Mouse (Mus musculus): ENCODE measurements around the gene Rnf5. TPM values are rescaled to one million over a fixed set of nuclear protein-coding genes. Genes with fewer than 3 reads are reported as not detected.

The Rnf5 gene
- polyA plus RNA-seq, 1 experiment from 2014 or later, result 222 TPM

DNA sequence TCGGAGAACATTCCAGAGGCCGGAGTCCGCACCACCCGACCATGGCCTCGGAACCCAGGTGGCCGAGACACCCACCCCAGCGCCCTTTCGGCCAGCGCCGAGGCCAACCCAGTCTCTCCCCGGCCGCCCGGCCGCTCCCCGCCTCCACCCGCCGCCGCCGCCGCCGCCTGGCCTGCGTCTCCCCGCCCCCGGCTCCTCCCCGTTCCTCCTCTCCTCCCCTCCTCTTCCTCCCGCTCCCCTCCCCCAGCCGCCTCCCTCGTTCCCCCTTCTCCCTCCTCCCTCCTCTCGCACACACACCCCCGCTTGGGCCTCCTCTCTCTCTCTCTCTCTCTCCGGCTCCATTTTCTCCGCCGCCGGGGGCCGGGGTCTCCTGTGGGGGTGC lies 11.5 kb downstream of the Rnf5 start:
- 0% methylated on average over 27 of the region's 35 CpGs for WGBS
- no peaks in the 10 kb centered on the region for H3K9me3 ChIP-seq (replicated peaks; ENCODE audit: control insufficient read depth, low read length)
- H3K9ac ChIP-seq (ENCODE audit: low read length), result peak overlapping the region; percentile 99
- peak overlapping the region; percentile 98 for H3K27ac ChIP-seq (ENCODE audit: low read depth, low read length)
- peak overlapping the region; percentile 84 for H3K4me2 ChIP-seq (ENCODE audit: low read length)
- H3K4me3 ChIP-seq (ENCODE audit: low read depth, low read length), result peak overlapping the region; percentile 86
- H3K4me1 ChIP-seq (ENCODE audit: control insufficient read depth, insufficient read depth, low read length), result peaks cover 25% of the 10 kb centered on the region
- peaks cover 22% of the 10 kb centered on the region for H3K36me3 ChIP-seq (ENCODE audit: control insufficient read depth, insufficient read depth, low read length)
- H3K27me3 ChIP-seq (replicated peaks; ENCODE audit: control insufficient read depth, insufficient read depth, low read length), result no peaks in the 10 kb centered on the region
- ATAC-seq (peak; percentile 44), DNase-seq (ENCODE audit: low spot score) (peak; percentile 95)

DNA sequence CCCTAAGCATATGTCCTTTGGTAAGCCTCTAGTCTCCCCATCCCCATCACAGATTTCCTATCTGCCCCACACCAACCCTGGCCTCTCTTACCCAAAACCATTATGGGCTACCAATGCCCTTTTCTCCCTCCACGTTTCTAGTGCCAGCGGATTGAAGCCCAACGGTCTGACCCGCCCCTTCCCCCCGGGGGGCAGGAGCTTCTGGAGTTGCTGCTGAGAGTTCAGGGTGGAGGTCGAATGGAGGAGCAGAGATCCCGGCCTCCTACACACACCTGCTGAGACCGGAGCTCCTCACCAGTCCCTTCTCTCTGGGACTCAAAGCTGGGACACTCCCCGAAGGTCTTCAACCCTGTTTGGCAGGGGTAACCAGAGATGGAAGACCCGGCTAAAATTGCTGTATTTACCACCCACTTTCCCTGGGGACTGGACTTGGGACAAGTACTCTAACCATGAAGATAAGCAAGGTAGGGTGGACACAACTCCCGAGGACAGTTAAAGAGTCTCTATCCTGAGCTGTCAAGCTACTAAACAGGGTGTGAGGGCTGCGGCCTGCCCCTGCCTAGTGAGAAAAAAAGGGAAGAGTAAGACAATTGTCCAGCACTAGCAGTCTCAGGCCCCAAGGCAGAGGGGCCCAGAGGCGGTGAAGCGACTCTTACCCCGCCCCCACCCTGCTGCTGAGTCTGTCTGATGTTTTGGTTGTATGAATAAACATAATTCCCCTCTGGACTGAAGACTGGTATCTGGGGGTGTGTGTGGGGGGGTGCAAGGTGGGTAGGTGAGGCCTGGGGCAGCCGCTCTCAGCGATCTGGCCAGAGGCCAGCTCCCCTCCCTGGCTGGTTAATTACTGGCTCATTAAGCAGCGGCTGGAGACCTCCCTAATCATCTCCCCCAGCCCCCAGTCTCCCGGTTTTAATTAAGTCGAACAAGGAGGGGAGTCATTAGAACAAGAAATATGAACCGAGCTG lies 12.2 kb downstream of the Rnf5 start, which contains the start of gene Pbx2:
Gene Pbx2, plus strand, starts transcription at position 238 of the 965 bp plus-strand sequence.
- no peaks in the 10 kb centered on the region for H3K27me3 ChIP-seq (replicated peaks; ENCODE audit: control insufficient read depth, insufficient read depth, low read length)
- H3K27ac ChIP-seq (ENCODE audit: low read depth, low read length), result peak within 1 kb of the TSS; percentile 98
- H3K4me2 ChIP-seq (ENCODE audit: low read length), result peak within 1 kb of the TSS; percentile 84
- peak; percentile 27 for ATAC-seq
- H3K36me3 ChIP-seq (ENCODE audit: control insufficient read depth, insufficient read depth, low read length), result peaks cover 22% of the 10 kb centered on the region
- H3K9ac ChIP-seq (ENCODE audit: low read length), result peak within 1 kb of the TSS; percentile 99
- DNase-seq (ENCODE audit: low spot score), result peak; percentile 83
- H3K4me1 ChIP-seq (ENCODE audit: control insufficient read depth, insufficient read depth, low read length), result peaks cover 27% of the 10 kb centered on the region
- H3K4me3 ChIP-seq (ENCODE audit: low read depth, low read length), result peak within 1 kb of the TSS; percentile 86
- no peaks in the 10 kb centered on the region for H3K9me3 ChIP-seq (replicated peaks; ENCODE audit: control insufficient read depth, low read length)
- WGBS, result 2% methylated on average over 21 of the region's 21 CpGs

DNA sequence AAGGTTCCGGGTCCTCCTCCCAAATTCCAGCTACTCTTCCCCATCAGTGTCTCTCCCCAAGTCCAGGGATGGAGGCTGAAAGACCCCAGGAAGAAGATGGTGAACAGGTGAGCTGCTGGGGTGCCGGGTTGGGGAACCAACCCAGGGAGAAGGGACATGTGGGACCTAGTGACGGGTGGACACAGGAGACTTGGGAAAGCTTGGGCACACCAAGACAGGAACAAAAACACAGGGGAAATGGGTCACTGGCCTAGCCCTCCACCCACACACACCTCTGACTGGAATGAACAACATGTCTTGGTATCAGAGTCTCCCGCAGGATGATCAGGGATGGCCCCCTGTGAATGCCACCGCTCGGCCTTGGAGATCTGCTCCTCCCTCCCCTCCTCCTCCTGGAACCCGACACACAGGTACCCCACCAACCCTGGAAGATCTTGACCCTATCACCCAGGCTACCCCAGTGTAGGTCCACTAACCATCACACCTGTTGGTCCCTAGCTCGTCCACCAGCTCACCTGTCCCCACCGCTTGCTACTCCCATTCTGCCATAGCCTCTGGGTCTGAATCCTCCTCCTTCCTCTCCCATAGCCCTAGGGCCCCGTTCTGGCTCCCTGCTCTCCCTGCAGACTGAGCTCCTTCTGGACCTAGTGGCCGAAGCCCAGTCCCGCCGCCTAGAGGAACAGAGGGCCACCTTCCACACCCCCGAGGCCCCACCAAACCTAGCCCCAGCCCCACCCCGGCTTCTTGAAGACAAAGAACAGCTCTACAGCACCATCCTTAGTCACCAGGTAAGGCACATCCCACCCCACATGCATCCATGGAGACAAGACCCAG lies 13.1 kb downstream of the Rnf5 start:
- peak overlapping the region; percentile 84 for H3K4me2 ChIP-seq (ENCODE audit: low read length)
- no peak overlapping the region for H3K4me3 ChIP-seq (ENCODE audit: low read depth, low read length)
- ATAC-seq, result no peak
- WGBS, result 68% methylated on average over 15 of the region's 15 CpGs
- H3K9me3 ChIP-seq (replicated peaks; ENCODE audit: control insufficient read depth, low read length), result no peaks in the 10 kb centered on the region
- H3K36me3 ChIP-seq (ENCODE audit: control insufficient read depth, insufficient read depth, low read length), result peaks cover 15% of the 10 kb centered on the region
- H3K4me1 ChIP-seq (ENCODE audit: control insufficient read depth, insufficient read depth, low read length), result peaks cover 32% of the 10 kb centered on the region
- peak overlapping the region; percentile 98 for H3K27ac ChIP-seq (ENCODE audit: low read depth, low read length)
- no peaks in the 10 kb centered on the region for H3K27me3 ChIP-seq (replicated peaks; ENCODE audit: control insufficient read depth, insufficient read depth, low read length)
- no peak overlapping the region for H3K9ac ChIP-seq (ENCODE audit: low read length)
- no peak for DNase-seq (ENCODE audit: low spot score)

DNA sequence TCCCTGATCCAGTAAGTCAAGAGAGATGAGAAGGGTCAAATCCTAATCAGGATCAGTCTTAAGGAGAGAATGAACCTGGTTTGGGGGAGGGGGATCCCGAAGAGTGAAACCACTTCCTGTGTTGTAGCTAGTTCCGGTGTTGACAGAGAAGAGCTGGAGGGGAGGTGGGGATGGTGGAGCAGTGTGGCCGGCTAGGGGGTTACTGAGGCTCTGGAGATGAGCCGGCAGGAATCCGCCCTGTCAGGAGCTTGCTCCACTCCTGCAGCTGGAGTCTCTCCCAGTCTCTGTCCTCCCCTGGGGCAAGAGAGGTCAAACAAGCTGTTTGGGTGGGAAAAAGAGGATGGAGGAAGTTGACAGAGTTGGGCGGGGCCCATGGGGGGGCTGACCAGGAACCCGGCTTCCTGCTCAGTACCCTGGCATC lies 13.8 kb downstream of the Rnf5 start, which contains the start of gene Gpsm3:
Gene Gpsm3, plus strand, starts transcription at position 126 of the 421 bp plus-strand sequence.
- Histone ChIP-seq H3K9me3 (replicated peaks; ENCODE audit: control insufficient read depth, low read length) (no peaks in the 10 kb centered on the region), H3K9ac (ENCODE audit: low read length) (no peak within 1 kb of the TSS), H3K27ac (ENCODE audit: low read depth, low read length) (peak within 1 kb of the TSS; percentile 98), H3K4me2 (ENCODE audit: low read length) (peak within 1 kb of the TSS; percentile 84; the same call in 1 of the 2 replicates), H3K4me1 (ENCODE audit: control insufficient read depth, insufficient read depth, low read length) (peaks cover 31% of the 10 kb centered on the region), H3K4me3 (ENCODE audit: low read depth, low read length) (no peak within 1 kb of the TSS), H3K27me3 (replicated peaks; ENCODE audit: control insufficient read depth, insufficient read depth, low read length) (no peaks in the 10 kb centered on the region), H3K36me3 (ENCODE audit: control insufficient read depth, insufficient read depth, low read length) (peaks cover 8% of the 10 kb centered on the region; the same call in 1 of the 2 replicates)
- ATAC-seq, result no peak
- WGBS, result 55% methylated on average over 7 of the region's 7 CpGs
- no peak for DNase-seq (ENCODE audit: low spot score)

DNA sequence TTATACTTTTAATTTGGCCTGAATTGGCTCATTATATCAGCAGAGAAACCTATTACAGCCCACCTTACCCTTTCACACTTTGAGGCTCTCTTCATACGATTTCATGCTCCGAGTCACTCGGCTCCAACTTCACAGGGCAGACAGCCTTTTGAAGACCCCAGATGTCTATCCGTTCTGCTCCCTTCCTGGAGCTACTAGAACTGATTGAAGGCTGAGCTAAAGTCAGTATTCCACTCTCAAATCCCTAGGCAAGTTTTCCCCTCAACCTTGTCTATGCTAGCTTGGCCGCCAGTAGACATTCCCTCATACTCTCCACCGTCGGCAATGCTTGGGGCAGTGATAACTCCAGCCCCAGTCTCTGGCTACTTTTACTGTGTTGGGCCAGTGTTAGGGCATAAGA lies 14.3 kb downstream of the Rnf5 start:
- no peak for ATAC-seq
- WGBS, result 55% methylated on average over 7 of the region's 7 CpGs
- Histone ChIP-seq H3K4me3 (ENCODE audit: low read depth, low read length) (no peak overlapping the region), H3K36me3 (ENCODE audit: control insufficient read depth, insufficient read depth, low read length) (peaks cover 3% of the 10 kb centered on the region; the same call in 1 of the 2 replicates), H3K4me1 (ENCODE audit: control insufficient read depth, insufficient read depth, low read length) (peaks cover 26% of the 10 kb centered on the region), H3K9ac (ENCODE audit: low read length) (no peak overlapping the region), H3K9me3 (replicated peaks; ENCODE audit: control insufficient read depth, low read length) (no peaks in the 10 kb centered on the region), H3K27me3 (replicated peaks; ENCODE audit: control insufficient read depth, insufficient read depth, low read length) (no peaks in the 10 kb centered on the region), H3K27ac (ENCODE audit: low read depth, low read length) (no peak overlapping the region), H3K4me2 (ENCODE audit: low read length) (no peak overlapping the region)
- DNase-seq (ENCODE audit: low spot score), result no peak

DNA sequence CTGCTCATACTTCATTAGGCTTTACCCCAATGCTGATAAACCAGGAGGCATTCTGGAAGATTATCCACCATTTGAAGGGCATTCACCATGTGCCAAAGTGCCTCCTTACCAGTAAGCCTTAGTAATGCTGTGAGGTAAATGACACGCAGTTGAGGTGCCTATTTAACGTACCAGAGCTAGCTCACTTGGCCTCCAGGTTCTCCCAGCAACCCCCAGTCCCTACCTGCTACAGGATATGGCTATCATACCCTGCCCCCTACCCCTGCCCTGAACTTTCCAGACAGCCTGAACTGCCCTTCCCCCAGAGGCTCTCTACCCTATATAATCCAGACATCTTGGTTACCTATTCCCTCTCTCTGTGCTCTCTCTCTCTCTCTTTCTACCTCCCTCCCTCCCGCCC lies 14.7 kb downstream of the Rnf5 start:
- no peaks in the 10 kb centered on the region for H3K27me3 ChIP-seq (replicated peaks; ENCODE audit: control insufficient read depth, insufficient read depth, low read length)
- peaks cover 22% of the 10 kb centered on the region for H3K4me1 ChIP-seq (ENCODE audit: control insufficient read depth, insufficient read depth, low read length)
- ATAC-seq (no peak), DNase-seq (ENCODE audit: low spot score) (no peak)
- H3K9me3 ChIP-seq (replicated peaks; ENCODE audit: control insufficient read depth, low read length), result no peaks in the 10 kb centered on the region
- no peak overlapping the region for H3K27ac ChIP-seq (ENCODE audit: low read depth, low read length)
- H3K4me3 ChIP-seq (ENCODE audit: low read depth, low read length), result no peak overlapping the region
- no peak overlapping the region for H3K4me2 ChIP-seq (ENCODE audit: low read length)
- no peaks in the 10 kb centered on the region; the same call in 1 of the 2 replicates for H3K36me3 ChIP-seq (ENCODE audit: control insufficient read depth, insufficient read depth, low read length)
- no peak overlapping the region for H3K9ac ChIP-seq (ENCODE audit: low read length)
- WGBS, result 47% methylated on average over 3 of the region's 3 CpGs

DNA sequence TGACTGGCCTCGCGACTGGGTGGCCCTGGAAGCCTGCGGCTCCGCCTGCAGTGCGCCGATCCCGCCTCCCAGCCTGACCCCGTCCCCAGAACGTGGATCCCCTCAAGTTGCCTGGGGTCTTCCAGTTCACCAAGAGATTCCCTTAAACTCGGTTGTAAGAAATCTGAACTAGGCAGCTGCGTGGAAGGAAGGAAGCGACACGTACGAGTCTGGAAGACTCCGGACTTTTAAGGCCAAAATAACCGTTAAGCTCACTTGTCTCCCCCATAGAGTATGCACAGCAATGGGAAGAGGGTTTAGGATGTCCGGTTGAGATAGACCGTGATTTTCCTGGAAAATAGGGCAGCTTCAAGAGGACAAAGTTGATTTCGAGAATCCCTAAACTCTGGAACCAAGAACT lies 15.7 kb downstream of the Rnf5 start:
- 3% methylated on average over 19 of the region's 19 CpGs for WGBS
- Histone ChIP-seq H3K9ac (ENCODE audit: low read length) (peak overlapping the region; percentile 94), H3K4me1 (ENCODE audit: control insufficient read depth, insufficient read depth, low read length) (peaks cover 22% of the 10 kb centered on the region)

DNA sequence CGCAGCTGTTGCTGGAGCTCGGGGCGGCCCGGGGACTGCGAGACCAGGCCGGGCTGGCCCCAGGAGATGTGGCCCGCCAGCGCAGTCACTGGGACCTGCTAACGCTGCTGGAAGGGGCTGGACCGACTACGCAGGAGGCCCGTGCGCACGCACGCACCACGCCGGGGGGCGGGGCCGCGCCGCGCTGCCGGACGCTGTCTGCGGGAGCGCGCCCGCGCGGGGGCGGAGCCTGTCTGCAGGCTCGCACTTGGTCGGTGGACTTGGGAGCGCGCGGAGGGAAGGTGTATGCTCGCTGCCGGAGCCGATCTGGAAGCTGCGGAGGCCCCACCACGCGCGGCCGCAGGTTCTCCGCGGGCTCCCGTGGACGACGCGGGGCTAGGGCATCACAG lies 16.1 kb downstream of the Rnf5 start:
- H3K4me3 ChIP-seq (ENCODE audit: low read depth, low read length), result peak overlapping the region; percentile 63
- H3K4me2 ChIP-seq (ENCODE audit: low read length), result peak overlapping the region; percentile 87
- H3K27me3 ChIP-seq (replicated peaks; ENCODE audit: control insufficient read depth, insufficient read depth, low read length), result no peaks in the 10 kb centered on the region
- peaks cover 22% of the 10 kb centered on the region for H3K4me1 ChIP-seq (ENCODE audit: control insufficient read depth, insufficient read depth, low read length)
- no peaks in the 10 kb centered on the region for H3K9me3 ChIP-seq (replicated peaks; ENCODE audit: control insufficient read depth, low read length)
- no peaks in the 10 kb centered on the region for H3K36me3 ChIP-seq (ENCODE audit: control insufficient read depth, insufficient read depth, low read length)
- peak overlapping the region; percentile 98 for H3K27ac ChIP-seq (ENCODE audit: low read depth, low read length)
- DNase-seq (ENCODE audit: low spot score) (peak; percentile 97), ATAC-seq (peak; percentile 84)
- under 1% methylated on average over 43 of the region's 50 CpGs for WGBS
- peak overlapping the region; percentile 94 for H3K9ac ChIP-seq (ENCODE audit: low read length)

More for the DNA sequence above, 15.7 kb downstream of the Rnf5 start:
- DNase-seq (ENCODE audit: low spot score) (no peak), ATAC-seq (no peak)
- Histone ChIP-seq H3K9me3 (replicated peaks; ENCODE audit: control insufficient read depth, low read length) (no peaks in the 10 kb centered on the region), H3K4me3 (ENCODE audit: low read depth, low read length) (peak overlapping the region; percentile 63), H3K27me3 (replicated peaks; ENCODE audit: control insufficient read depth, insufficient read depth, low read length) (no peaks in the 10 kb centered on the region), H3K27ac (ENCODE audit: low read depth, low read length) (peak overlapping the region; percentile 98), H3K36me3 (ENCODE audit: control insufficient read depth, insufficient read depth, low read length) (no peaks in the 10 kb centered on the region), H3K4me2 (ENCODE audit: low read length) (peak overlapping the region; percentile 87)
